Mouse (Mus musculus): ENCODE measurements around the gene Abat. TPM values are rescaled to one million over a fixed set of nuclear protein-coding genes. Genes with fewer than 3 reads are reported as not detected.

Abat gene
- total and polyA plus RNA-seq, 2 experiments, result 150 to 168 TPM

GRCm38 (mm10) chr16:8570901-8571615, 57.8 kb downstream of the Abat start:
- H3K79me2 ChIP-seq (ENCODE audit: control insufficient read depth, insufficient read depth, low read length), result no peaks in the 10 kb centered on the region; the same call in 1 of the 2 replicates
- H3K4me3 ChIP-seq (ENCODE audit: insufficient read depth, low read depth, low read length), result no peak overlapping the region
- TF ChIP-seq POLR2A (IDR thresholded peaks at IDR 0.05; ENCODE audit: extremely low read depth, insufficient read depth, low read length) (no peak), CTCF (IDR thresholded peaks at IDR 0.05; ENCODE audit: low read depth, low read length) (no peak)
- H3K9ac ChIP-seq (ENCODE audit: low read depth, low read length), result no peak overlapping the region
- H3K4me1 ChIP-seq (ENCODE audit: control insufficient read depth, insufficient read depth, low read length), result peaks cover 34% of the 10 kb centered on the region
- H3K27me3 ChIP-seq (ENCODE audit: control insufficient read depth, insufficient read depth, low read length), result no peaks in the 10 kb centered on the region
- peaks cover 10% of the 10 kb centered on the region for H3K36me3 ChIP-seq (ENCODE audit: control insufficient read depth, insufficient read depth, low read length)
- WGBS, result 31% methylated on average over 11 of the region's 11 CpGs
- DNase-seq (ENCODE audit: extremely low read depth, low read depth, low spot score), result peak; percentile 85
- H3K27ac ChIP-seq (replicated peaks; ENCODE audit: insufficient read depth, low read depth, low read length), result peak overlapping the region; percentile 9; the same call in 1 of the 2 replicates

- TF ChIP-seq POLR2A (IDR thresholded peaks at IDR 0.05; ENCODE audit: extremely low read depth, insufficient read depth, low read length) (no peak), CTCF (IDR thresholded peaks at IDR 0.05; ENCODE audit: low read depth, low read length) (no peak)
- peaks cover 24% of the 10 kb centered on the region for H3K4me1 ChIP-seq (ENCODE audit: control insufficient read depth, insufficient read depth, low read length)
- 94% methylated on average over 4 of the region's 4 CpGs for WGBS
- no peaks in the 10 kb centered on the region for H3K79me2 ChIP-seq (ENCODE audit: control insufficient read depth, insufficient read depth, low read length)
- no peak for DNase-seq (ENCODE audit: extremely low read depth, low read depth, low spot score)
- H3K36me3 ChIP-seq (ENCODE audit: control insufficient read depth, insufficient read depth, low read length), result peaks cover 12% of the 10 kb centered on the region
- H3K4me3 ChIP-seq (ENCODE audit: insufficient read depth, low read depth, low read length), result no peak overlapping the region
- H3K27ac ChIP-seq (replicated peaks; ENCODE audit: insufficient read depth, low read depth, low read length), result no peak overlapping the region
- H3K27me3 ChIP-seq (ENCODE audit: control insufficient read depth, insufficient read depth, low read length), result no peaks in the 10 kb centered on the region
- no peak overlapping the region for H3K9ac ChIP-seq (ENCODE audit: low read depth, low read length)
Measured at GRCm38 (mm10) chr16:8573041-8573440, 59.8 kb downstream of the Abat start.

- H3K4me1 ChIP-seq (ENCODE audit: control insufficient read depth, insufficient read depth, low read length), result peaks cover 17% of the 10 kb centered on the region
- no peak overlapping the region for H3K9ac ChIP-seq (ENCODE audit: low read depth, low read length)
- 74% methylated on average over 3 of the region's 3 CpGs for WGBS
- DNase-seq (ENCODE audit: extremely low read depth, low read depth, low spot score), result no peak
- H3K79me2 ChIP-seq (ENCODE audit: control insufficient read depth, insufficient read depth, low read length), result no peaks in the 10 kb centered on the region
- H3K27ac ChIP-seq (replicated peaks; ENCODE audit: insufficient read depth, low read depth, low read length), result no peak overlapping the region
- TF ChIP-seq CTCF (IDR thresholded peaks at IDR 0.05; ENCODE audit: low read depth, low read length) (no peak), POLR2A (IDR thresholded peaks at IDR 0.05; ENCODE audit: extremely low read depth, insufficient read depth, low read length) (no peak)
- no peak overlapping the region for H3K4me3 ChIP-seq (ENCODE audit: insufficient read depth, low read depth, low read length)
- peaks cover 17% of the 10 kb centered on the region for H3K36me3 ChIP-seq (ENCODE audit: control insufficient read depth, insufficient read depth, low read length)
- no peaks in the 10 kb centered on the region for H3K27me3 ChIP-seq (ENCODE audit: control insufficient read depth, insufficient read depth, low read length)
Measured at GRCm38 (mm10) chr16:8573751-8574150, 60.5 kb downstream of the Abat start.

- Histone ChIP-seq H3K27me3 (ENCODE audit: control insufficient read depth, insufficient read depth, low read length) (no peaks in the 10 kb centered on the region), H3K9ac (ENCODE audit: low read depth, low read length) (no peak overlapping the region), H3K27ac (replicated peaks; ENCODE audit: insufficient read depth, low read depth, low read length) (no peak overlapping the region), H3K4me3 (ENCODE audit: insufficient read depth, low read depth, low read length) (no peak overlapping the region), H3K79me2 (ENCODE audit: control insufficient read depth, insufficient read depth, low read length) (no peaks in the 10 kb centered on the region), H3K36me3 (ENCODE audit: control insufficient read depth, insufficient read depth, low read length) (peaks cover 20% of the 10 kb centered on the region), H3K4me1 (ENCODE audit: control insufficient read depth, insufficient read depth, low read length) (peaks cover 14% of the 10 kb centered on the region)
- DNase-seq (ENCODE audit: extremely low read depth, low read depth, low spot score), result no peak
- no peak for TF ChIP-seq CTCF (IDR thresholded peaks at IDR 0.05; ENCODE audit: low read depth, low read length)
- TF ChIP-seq POLR2A (IDR thresholded peaks at IDR 0.05; ENCODE audit: extremely low read depth, insufficient read depth, low read length), result no peak
- WGBS, result 98% methylated on average over 11 of the region's 11 CpGs
Measured at GRCm38 (mm10) chr16:8574316-8574715, 61.1 kb downstream of the Abat start.

- DNase-seq (ENCODE audit: extremely low read depth, low read depth, low spot score), result no peak
- no peak overlapping the region for H3K27ac ChIP-seq (replicated peaks; ENCODE audit: insufficient read depth, low read depth, low read length)
- peaks cover 3% of the 10 kb centered on the region; the same call in 1 of the 2 replicates for H3K4me1 ChIP-seq (ENCODE audit: control insufficient read depth, insufficient read depth, low read length)
- peaks cover 20% of the 10 kb centered on the region for H3K36me3 ChIP-seq (ENCODE audit: control insufficient read depth, insufficient read depth, low read length)
- H3K4me3 ChIP-seq (ENCODE audit: insufficient read depth, low read depth, low read length), result no peak overlapping the region
- no peaks in the 10 kb centered on the region for H3K27me3 ChIP-seq (ENCODE audit: control insufficient read depth, insufficient read depth, low read length)
- TF ChIP-seq CTCF (IDR thresholded peaks at IDR 0.05; ENCODE audit: low read depth, low read length), result no peak
- WGBS, result 79% methylated on average over 3 of the region's 3 CpGs
- H3K79me2 ChIP-seq (ENCODE audit: control insufficient read depth, insufficient read depth, low read length), result no peaks in the 10 kb centered on the region
- H3K9ac ChIP-seq (ENCODE audit: low read depth, low read length), result no peak overlapping the region
Measured at GRCm38 (mm10) chr16:8576111-8576510, 62.9 kb downstream of the Abat start.

- Histone ChIP-seq H3K27me3 (ENCODE audit: control insufficient read depth, insufficient read depth, low read length) (no peaks in the 10 kb centered on the region), H3K36me3 (ENCODE audit: control insufficient read depth, insufficient read depth, low read length) (peaks cover 20% of the 10 kb centered on the region), H3K4me3 (ENCODE audit: insufficient read depth, low read depth, low read length) (no peak overlapping the region), H3K79me2 (ENCODE audit: control insufficient read depth, insufficient read depth, low read length) (no peaks in the 10 kb centered on the region), H3K9ac (ENCODE audit: low read depth, low read length) (no peak overlapping the region), H3K27ac (replicated peaks; ENCODE audit: insufficient read depth, low read depth, low read length) (no peak overlapping the region), H3K4me1 (ENCODE audit: control insufficient read depth, insufficient read depth, low read length) (no peaks in the 10 kb centered on the region)
- TF ChIP-seq CTCF (IDR thresholded peaks at IDR 0.05; ENCODE audit: low read depth, low read length) (no peak), POLR2A (IDR thresholded peaks at IDR 0.05; ENCODE audit: extremely low read depth, insufficient read depth, low read length) (no peak)
- WGBS, result 61% methylated on average over 3 of the region's 3 CpGs
- no peak for DNase-seq (ENCODE audit: extremely low read depth, low read depth, low spot score)
Measured at GRCm38 (mm10) chr16:8576901-8577300, 63.7 kb downstream of the Abat start.

Data from liver, adult 2 months (tissue).